Mouse (Mus musculus): ENCODE measurements around the gene Rbfox1.

DNA sequence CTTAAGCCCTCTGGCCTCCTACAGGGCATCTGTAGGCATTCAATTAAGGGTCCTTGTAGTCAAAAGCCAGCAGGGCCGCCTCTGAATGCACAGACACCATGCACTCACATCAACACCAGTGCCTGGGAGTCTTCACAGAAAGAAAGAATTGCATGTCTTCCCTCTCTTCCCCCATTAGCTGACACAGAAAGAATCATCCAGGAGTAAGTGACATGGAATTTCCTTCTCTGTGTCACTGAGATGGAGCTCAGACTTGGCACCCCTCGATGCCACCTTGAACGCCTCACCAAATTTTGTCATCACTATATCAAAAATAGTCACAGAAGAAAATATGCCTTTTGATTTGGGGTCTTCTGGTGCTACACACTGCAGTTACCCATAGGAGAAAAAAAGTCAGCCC lies 1151.4 kb downstream of the Rbfox1 start:
- no peak for TF ChIP-seq CTCF (IDR thresholded peaks at IDR 0.05; ENCODE audit: control insufficient read depth, insufficient read depth, low read length)
- no peak for TF ChIP-seq POLR2A (IDR thresholded peaks at IDR 0.05; ENCODE audit: borderline replicate concordance, control insufficient read depth, low read depth, low read length)

Measured in bone marrow, adult 2 months (tissue).